Mouse (Mus musculus): ENCODE measurements around the gene Zfp773. TPM values are rescaled to one million over a fixed set of nuclear protein-coding genes. Genes with fewer than 3 reads are reported as not detected.
A peak's percentile ranks its signal among the peaks of the same experiment; 100 is the strongest.

Gene Zfp773
- polyA plus RNA-seq, 1 experiment from 2014 or later: 17.5 TPM

DNA sequence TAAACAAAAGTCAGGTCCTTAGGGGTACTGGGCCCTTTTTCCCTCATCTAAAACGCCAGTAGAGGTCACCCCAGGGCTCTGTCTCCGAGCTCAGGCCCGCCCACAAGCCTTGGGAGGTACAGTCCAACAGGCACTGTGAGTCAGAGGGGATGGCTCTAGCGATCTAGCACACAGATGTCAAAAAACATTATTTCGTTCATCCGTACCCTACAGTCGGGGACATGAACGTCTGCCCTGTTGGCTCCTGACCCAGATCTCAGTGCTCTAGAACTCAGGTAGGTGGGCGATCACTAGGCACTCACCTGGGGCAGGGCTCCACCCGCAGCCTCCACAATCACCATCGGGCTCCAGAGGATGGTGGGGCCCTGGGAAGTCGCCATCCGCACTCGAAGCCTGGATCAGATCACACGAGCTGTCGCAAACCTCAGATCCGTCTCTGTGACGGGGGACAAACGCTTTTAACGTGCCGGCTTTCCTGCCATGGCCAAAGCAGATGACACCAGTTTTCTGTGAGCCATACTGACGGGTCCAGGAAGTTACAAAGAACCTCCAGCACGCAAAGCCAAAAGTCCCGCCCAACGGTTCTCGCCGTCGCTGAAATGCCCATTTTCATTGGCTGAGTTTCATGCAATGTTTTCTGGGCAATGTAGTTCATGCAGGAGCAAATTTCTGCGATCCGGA lies 15.5 kb downstream of the Zfp773 start, which contains the start of gene Zfp954:
Gene Zfp954, minus strand, starts transcription at position 568 of the 681 bp plus-strand sequence.
- ATAC-seq: peak; percentile 96
- under 1% methylated on average over 30 of the region's 30 CpGs for WGBS
- peak within 1 kb of the TSS; percentile 70 for H3K27ac ChIP-seq (ENCODE audit: low read length)

DNA sequence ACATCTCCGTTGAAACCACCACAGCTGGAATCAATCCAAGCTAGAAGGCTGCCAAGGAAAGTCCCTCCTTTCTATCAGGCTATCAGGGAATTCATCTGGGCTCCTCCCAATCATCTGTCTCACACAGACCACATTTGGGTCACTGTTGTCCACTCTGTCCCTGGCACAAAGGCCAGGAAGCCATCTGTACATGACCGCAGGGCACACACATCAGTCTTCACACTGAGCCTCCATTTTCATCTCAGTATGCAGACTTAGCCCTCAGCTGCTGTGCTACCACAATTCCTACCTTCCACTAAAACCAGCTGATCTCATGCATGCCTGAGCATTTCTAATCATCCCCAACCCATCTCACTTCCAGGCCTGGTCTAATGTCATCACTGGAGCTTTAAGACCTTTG lies 18.1 kb downstream of the Zfp773 start:
- no peaks in the 10 kb centered on the region for H3K9me3 ChIP-seq (replicated peaks; ENCODE audit: control insufficient read depth, low read length, poor library complexity, severe bottlenecking)
- ATAC-seq: no peak
- H3K36me3 ChIP-seq (ENCODE audit: control insufficient read depth, insufficient read depth, low read length): peaks cover 47% of the 10 kb centered on the region
- no peak overlapping the region for H3K9ac ChIP-seq (ENCODE audit: low read depth, low read length)
- no peak overlapping the region for H3K27ac ChIP-seq (ENCODE audit: low read length)
- H3K27me3 ChIP-seq (ENCODE audit: control insufficient read depth, insufficient read depth, low read depth, low read length): no peaks in the 10 kb centered on the region
- H3K4me2 ChIP-seq (ENCODE audit: low read length): no peak overlapping the region
- WGBS: 93% methylated on average over 2 of the region's 2 CpGs
- H3K4me3 ChIP-seq (ENCODE audit: low read depth, low read length): no peak overlapping the region
- peaks cover 14% of the 10 kb centered on the region for H3K4me1 ChIP-seq (ENCODE audit: control insufficient read depth, insufficient read depth, low read length)

More for the DNA sequence above, 15.5 kb downstream of the Zfp773 start, which contains the start of gene Zfp954:
- Histone ChIP-seq H3K4me3 (ENCODE audit: low read depth, low read length) (peak within 1 kb of the TSS; percentile 55), H3K4me2 (ENCODE audit: low read length) (peak within 1 kb of the TSS; percentile 82), H3K4me1 (ENCODE audit: control insufficient read depth, insufficient read depth, low read length) (peaks cover 14% of the 10 kb centered on the region), H3K27me3 (ENCODE audit: control insufficient read depth, insufficient read depth, low read depth, low read length) (no peaks in the 10 kb centered on the region), H3K9ac (ENCODE audit: low read depth, low read length) (peak within 1 kb of the TSS; percentile 66), H3K36me3 (ENCODE audit: control insufficient read depth, insufficient read depth, low read length) (peaks cover 23% of the 10 kb centered on the region), H3K9me3 (replicated peaks; ENCODE audit: control insufficient read depth, low read length, poor library complexity, severe bottlenecking) (no peaks in the 10 kb centered on the region)

DNA sequence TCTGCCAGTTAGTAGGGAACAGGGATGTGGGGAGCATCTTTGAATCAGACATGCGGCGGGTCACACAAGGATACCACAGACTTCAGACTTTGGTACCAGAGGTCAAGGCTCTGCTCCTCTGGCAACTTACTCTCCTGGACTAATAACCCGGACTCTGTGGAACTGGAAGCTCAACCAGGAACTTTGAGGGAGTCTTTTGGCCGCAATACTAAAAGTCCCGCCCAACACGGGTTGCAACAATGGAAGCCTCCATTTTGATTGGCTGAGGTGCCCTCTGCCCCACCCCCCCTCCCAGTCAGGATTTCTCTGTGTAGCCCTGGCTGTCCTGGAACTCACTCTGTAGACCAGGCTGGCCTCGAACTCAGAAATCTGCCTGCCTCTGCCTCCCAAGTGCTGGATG lies 28.1 kb downstream of the Zfp773 start:
- no peak for ATAC-seq
- 93% methylated on average over 7 of the region's 7 CpGs for WGBS
- Histone ChIP-seq H3K4me3 (ENCODE audit: low read depth, low read length) (no peak overlapping the region), H3K27me3 (ENCODE audit: control insufficient read depth, insufficient read depth, low read depth, low read length) (no peaks in the 10 kb centered on the region), H3K36me3 (ENCODE audit: control insufficient read depth, insufficient read depth, low read length) (peaks cover 3% of the 10 kb centered on the region), H3K9ac (ENCODE audit: low read depth, low read length) (no peak overlapping the region), H3K4me2 (ENCODE audit: low read length) (no peak overlapping the region), H3K27ac (ENCODE audit: low read length) (no peak overlapping the region), H3K9me3 (replicated peaks; ENCODE audit: control insufficient read depth, low read length, poor library complexity, severe bottlenecking) (no peaks in the 10 kb centered on the region), H3K4me1 (ENCODE audit: control insufficient read depth, insufficient read depth, low read length) (no peaks in the 10 kb centered on the region)

Other genes starting within 250 kb of the Zfp773 start
- not detected in 2 replicates for gene Aurkc, start 141.5 kb downstream of the Zfp773 start, polyA plus RNA-seq (2015; fragmentation: Nextera tagmentation; extraction: Ambion mirVana)
- gene Zfp954, start 15.3 kb downstream of the Zfp773 start, polyA plus RNA-seq (2015; fragmentation: Nextera tagmentation; extraction: Ambion mirVana): 24.0 and 24.3 TPM in 2 replicates
- gene Zfp418, start 34.6 kb upstream of the Zfp773 start, polyA plus RNA-seq (2015; fragmentation: Nextera tagmentation; extraction: Ambion mirVana): 3.5 TPM in 2 replicates
- gene Zfp772, start 73.2 kb upstream of the Zfp773 start, polyA plus RNA-seq (2015; fragmentation: Nextera tagmentation; extraction: Ambion mirVana): 9.8 and 10.6 TPM in 2 replicates
- gene Vmn2r29, start 110.6 kb upstream of the Zfp773 start, polyA plus RNA-seq (2015; fragmentation: Nextera tagmentation; extraction: Ambion mirVana): 1.5 and 1.7 TPM in 2 replicates
- 13.8 and 16.3 TPM in 2 replicates for gene Gm45844, start 141.5 kb upstream of the Zfp773 start, polyA plus RNA-seq (2015; fragmentation: Nextera tagmentation; extraction: Ambion mirVana)
- 221 and 229 TPM in 2 replicates for gene Clcn4, start 164.1 kb upstream of the Zfp773 start, polyA plus RNA-seq (2015; fragmentation: Nextera tagmentation; extraction: Ambion mirVana)
- gene Vmn2r30, start 200.9 kb upstream of the Zfp773 start, polyA plus RNA-seq (2015; fragmentation: Nextera tagmentation; extraction: Ambion mirVana): not detected in 2 replicates
- gene Gm45783, start 237.8 kb upstream of the Zfp773 start, polyA plus RNA-seq (2015; fragmentation: Nextera tagmentation; extraction: Ambion mirVana): not detected in 2 replicates